Mouse (Mus musculus) kidney, adult 2 months (tissue): ENCODE measurements around the gene Mael.

ENCODE experiments used
- CTCF ChIP-seq: fragments of 200-500 bp; conservative IDR thresholded peaks from 2 replicates; pipeline ENCODE4 v1.5.1; 2011; ENCODE audit warnings: low read depth, mild to moderate bottlenecking, control low read depth, low read length, moderate library complexity, mixed read lengths; ENCODE audit not compliant: insufficient read depth, insufficient read length
- POLR2A ChIP-seq: fragments of 200-500 bp; IDR thresholded peaks from one replicate; pipeline ENCODE4 v1.6.1; 2011; ENCODE audit warnings: low read depth, low read length, control low read depth

DNA sequence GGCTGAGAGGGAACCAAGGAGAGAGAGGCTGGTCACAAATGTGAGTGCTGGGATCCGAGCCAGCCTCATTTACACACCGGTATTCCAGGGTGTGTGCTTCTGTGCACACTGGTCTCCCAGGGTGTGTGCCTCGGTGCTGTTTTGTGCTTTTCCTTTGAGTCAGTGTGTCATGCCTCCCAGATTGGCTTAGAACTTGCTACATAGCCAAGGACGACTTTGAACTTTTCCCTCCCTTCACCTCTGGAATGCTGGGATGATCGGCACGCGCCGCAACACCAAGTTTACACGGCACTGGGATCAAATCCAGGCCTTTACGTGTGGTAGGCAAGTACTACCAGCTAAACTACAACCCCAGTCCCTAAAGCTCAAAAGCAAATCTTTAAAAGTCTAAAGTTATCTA lies 86.5 kb downstream of the Mael start:
- TF ChIP-seq CTCF (no peak), POLR2A (no peak)
